Mouse (Mus musculus) heart, embryonic 12.5 days (tissue): ENCODE measurements at regions not wholly inside any gene's neighbourhood (a gene's known extent, or its start where the extent isn't known, plus 50 kb on each side); places are given as distances from the start of the nearest gene placed in this dataset.

ENCODE experiments used
- ATAC-seq: fragments of 200-750 bp; cut with Nextera tagmentation; 2 replicates; pipeline ENCODE4 v1.8.0; 2017; ENCODE audit warnings: moderate TSS enrichment, moderate library complexity; ENCODE audit not compliant: insufficient number of reproducible peaks, low FRiP score
- H3K27ac ChIP-seq: fragments of 300-500 bp; sonication (generic); 2 replicates; pipeline ENCODE4 v1.5.1; 2016; ENCODE audit warnings: mild to moderate bottlenecking, moderate library complexity; ENCODE audit not compliant: poor library complexity, severe bottlenecking
- H3K27me3 ChIP-seq: fragments of 300-500 bp; sonication (generic); replicated peaks from 2 replicates; pipeline ENCODE4 v1.6.1; 2016; ENCODE audit warnings: mild to moderate bottlenecking, moderate library complexity
- H3K36me3 ChIP-seq: fragments of 300-500 bp; sonication (generic); 2 replicates; pipeline ENCODE4 v1.6.1; 2016; ENCODE audit warnings: mild to moderate bottlenecking, moderate library complexity
- H3K4me1 ChIP-seq: fragments of 300-500 bp; sonication (generic); replicated peaks from 2 replicates; pipeline ENCODE4 v1.6.1; 2016; ENCODE audit warnings: mild to moderate bottlenecking
- H3K4me2 ChIP-seq: fragments of 300-500 bp; sonication (generic); 2 replicates; pipeline ENCODE4 v1.6.1; 2016; ENCODE audit warnings: mild to moderate bottlenecking, moderate library complexity
- H3K4me3 ChIP-seq: fragments of 300-500 bp; sonication (generic); 2 replicates; pipeline ENCODE4 v1.5.1; 2016; ENCODE audit warnings: mild to moderate bottlenecking
- H3K9ac ChIP-seq: fragments of 300-500 bp; sonication (generic); 2 replicates; pipeline ENCODE4 v1.6.1; 2016; ENCODE audit warnings: mild to moderate bottlenecking, moderate library complexity
- H3K9me3 ChIP-seq: fragments of 300-500 bp; sonication (generic); replicated peaks from 2 replicates; pipeline ENCODE4 v1.6.1; 2016; ENCODE audit warnings: mild to moderate bottlenecking, moderate library complexity
- WGBS: fragments of 180-500 bp; shearing (Covaris S2); methylation state at CpG from one replicate; pipeline ENCODE4 v1.1.7; 2016; 5-methylcytosine and 5-hydroxymethylcytosine counted together

DNA sequence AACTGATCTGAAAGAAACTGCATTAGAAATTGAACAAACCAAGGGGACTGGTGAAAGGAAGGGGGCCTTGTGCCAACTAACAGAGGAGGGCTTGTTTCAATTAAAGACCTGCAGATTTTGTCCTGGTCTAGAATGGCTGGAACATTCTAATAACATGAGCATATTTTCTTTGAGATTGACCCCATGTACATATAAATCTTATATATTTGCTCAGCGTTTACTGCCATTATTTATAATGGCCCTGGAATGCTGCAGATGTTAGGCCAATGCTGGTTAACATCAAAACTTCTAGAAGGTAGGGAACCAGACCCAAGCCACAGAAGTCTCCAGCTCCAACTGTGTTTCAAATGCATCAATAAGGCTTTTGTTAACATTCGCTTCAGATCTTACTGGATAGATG is 326.4 kb downstream of the Tns1 start:
- no peak overlapping the region for H3K4me2 ChIP-seq
- H3K27me3 ChIP-seq, result no peaks in the 10 kb centered on the region
- H3K9me3 ChIP-seq, result no peaks in the 10 kb centered on the region
- ATAC-seq, result no peak
- 0 out of 2 replicates have a peak, but pooled peaks cover 3% of the 10 kb centered on the region for H3K4me1 ChIP-seq
- H3K36me3 ChIP-seq, result no peaks in the 10 kb centered on the region
- WGBS, result 70% methylated on average over 2 of the region's 2 CpGs
- no peak overlapping the region for H3K27ac ChIP-seq
- no peak overlapping the region for H3K4me3 ChIP-seq
- H3K9ac ChIP-seq, result no peak overlapping the region

GRCm38 (mm10) chr1:73797413-73797812 is 326.8 kb downstream of the Tns1 start:
- H3K4me2 ChIP-seq, result no peak overlapping the region
- H3K9ac ChIP-seq, result no peak overlapping the region
- WGBS, result 84% methylated on average over 2 of the region's 2 CpGs
- no peak overlapping the region for H3K27ac ChIP-seq
- ATAC-seq, result no peak
- H3K4me1 ChIP-seq, result 0 out of 2 replicates have a peak, but pooled peaks cover 3% of the 10 kb centered on the region
- no peak overlapping the region for H3K4me3 ChIP-seq
- no peaks in the 10 kb centered on the region for H3K9me3 ChIP-seq
- H3K36me3 ChIP-seq, result no peaks in the 10 kb centered on the region
- no peaks in the 10 kb centered on the region for H3K27me3 ChIP-seq

GRCm38 (mm10) chr1:73793871-73794270 is 330.4 kb downstream of the Tns1 start:
- WGBS, result 75% methylated on average over 4 of the region's 4 CpGs

DNA sequence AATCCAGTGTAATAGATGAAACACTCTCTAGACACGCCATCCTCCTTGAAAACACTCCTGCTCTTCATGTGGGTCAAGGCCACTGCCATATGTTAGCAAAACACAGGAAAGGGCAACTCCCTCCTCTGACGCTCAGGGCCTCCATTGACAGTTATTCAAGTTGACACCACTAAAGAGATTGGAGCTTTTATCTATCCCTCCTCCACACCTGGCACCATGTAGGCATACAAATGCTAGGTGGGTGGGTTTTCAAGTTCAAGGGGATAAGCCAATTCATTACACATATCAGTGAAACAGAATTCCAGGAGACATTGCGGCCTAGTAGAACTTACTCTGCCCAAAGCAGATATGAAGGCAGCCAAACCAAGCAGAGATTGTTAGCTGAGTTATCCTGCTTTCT is 331.0 kb downstream of the Tns1 start:
- Histone ChIP-seq H3K9me3 (no peaks in the 10 kb centered on the region), H3K36me3 (no peaks in the 10 kb centered on the region), H3K27me3 (no peaks in the 10 kb centered on the region), H3K4me1 (no peaks in the 10 kb centered on the region), H3K4me3 (no peak overlapping the region), H3K27ac (no peak overlapping the region), H3K9ac (no peak overlapping the region), H3K4me2 (no peak overlapping the region)
- ATAC-seq, result no peak
- 55% methylated on average over 3 of the region's 3 CpGs for WGBS

More at GRCm38 (mm10) chr1:73793871-73794270, 330.4 kb downstream of the Tns1 start:
- ATAC-seq, result no peak
- no peak overlapping the region for H3K4me2 ChIP-seq
- no peaks in the 10 kb centered on the region for H3K27me3 ChIP-seq
- no peaks in the 10 kb centered on the region for H3K9me3 ChIP-seq
- no peaks in the 10 kb centered on the region for H3K4me1 ChIP-seq
- no peak overlapping the region for H3K4me3 ChIP-seq
- H3K27ac ChIP-seq, result no peak overlapping the region
- no peaks in the 10 kb centered on the region for H3K36me3 ChIP-seq
- H3K9ac ChIP-seq, result no peak overlapping the region

GRCm38 (mm10) chr1:73792311-73792710 is 331.9 kb downstream of the Tns1 start:
- no peak overlapping the region for H3K27ac ChIP-seq
- no peak overlapping the region for H3K4me3 ChIP-seq
- 82% methylated on average over 5 of the region's 5 CpGs for WGBS
- H3K4me2 ChIP-seq, result no peak overlapping the region
- H3K9ac ChIP-seq, result no peak overlapping the region
- H3K27me3 ChIP-seq, result no peaks in the 10 kb centered on the region
- H3K4me1 ChIP-seq, result peaks cover 6% of the 10 kb centered on the region
- no peak for ATAC-seq
- no peaks in the 10 kb centered on the region for H3K9me3 ChIP-seq
- H3K36me3 ChIP-seq, result no peaks in the 10 kb centered on the region

DNA sequence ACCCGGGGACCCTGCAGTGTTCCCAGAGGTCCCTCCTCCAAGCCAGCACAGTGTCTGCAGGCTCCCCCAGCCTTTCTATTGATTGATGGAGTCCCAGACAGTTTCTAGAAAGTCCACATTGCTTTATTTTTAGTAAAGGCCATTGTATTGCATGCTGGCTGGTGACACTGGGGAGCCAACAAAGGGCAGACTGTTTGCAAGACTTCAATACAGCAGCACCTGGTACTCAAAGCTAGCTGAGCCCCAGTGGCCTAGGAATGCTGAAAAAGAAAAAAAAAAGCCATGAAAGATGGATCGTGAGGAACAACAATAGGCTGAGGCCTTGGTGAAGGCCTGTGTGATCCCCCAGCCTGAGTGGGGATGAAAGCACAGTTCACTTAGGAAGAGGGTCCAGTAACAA is 336.6 kb downstream of the Tns1 start:
- no peak for ATAC-seq
- H3K4me3 ChIP-seq, result no peak overlapping the region
- H3K27me3 ChIP-seq, result no peaks in the 10 kb centered on the region
- H3K27ac ChIP-seq, result no peak overlapping the region
- H3K4me1 ChIP-seq, result peaks cover 7% of the 10 kb centered on the region
- H3K36me3 ChIP-seq, result no peaks in the 10 kb centered on the region
- no peaks in the 10 kb centered on the region for H3K9me3 ChIP-seq
- H3K4me2 ChIP-seq, result no peak overlapping the region
- 47% methylated on average over 2 of the region's 2 CpGs for WGBS
- H3K9ac ChIP-seq, result no peak overlapping the region

- no peaks in the 10 kb centered on the region for H3K27me3 ChIP-seq
- H3K4me1 ChIP-seq, result peaks cover 7% of the 10 kb centered on the region
- ATAC-seq, result no peak
- no peak overlapping the region for H3K9ac ChIP-seq
- H3K4me3 ChIP-seq, result no peak overlapping the region
- no peak overlapping the region for H3K4me2 ChIP-seq
- no peak overlapping the region for H3K27ac ChIP-seq
- no peaks in the 10 kb centered on the region for H3K9me3 ChIP-seq
- 60% methylated on average over 7 of the region's 7 CpGs for WGBS
- no peaks in the 10 kb centered on the region for H3K36me3 ChIP-seq
These were observed 337.0 kb downstream of the Tns1 start for GRCm38 (mm10) chr1:73787224-73787623.

GRCm38 (mm10) chr1:73783303-73783702 is 340.9 kb downstream of the Tns1 start:
- no peak for ATAC-seq
- 79% methylated on average over 2 of the region's 2 CpGs for WGBS
- no peaks in the 10 kb centered on the region for H3K27me3 ChIP-seq
- H3K27ac ChIP-seq, result no peak overlapping the region
- H3K4me2 ChIP-seq, result no peak overlapping the region
- H3K9ac ChIP-seq, result no peak overlapping the region
- no peaks in the 10 kb centered on the region for H3K36me3 ChIP-seq
- H3K4me3 ChIP-seq, result no peak overlapping the region
- no peaks in the 10 kb centered on the region for H3K9me3 ChIP-seq
- peaks cover 7% of the 10 kb centered on the region for H3K4me1 ChIP-seq

- peaks cover 7% of the 10 kb centered on the region for H3K4me1 ChIP-seq
- WGBS, result 80% methylated on average over 2 of the region's 2 CpGs
- H3K27ac ChIP-seq, result no peak overlapping the region
- no peaks in the 10 kb centered on the region for H3K36me3 ChIP-seq
- H3K9me3 ChIP-seq, result no peaks in the 10 kb centered on the region
- ATAC-seq, result no peak
- no peak overlapping the region for H3K9ac ChIP-seq
- no peak overlapping the region for H3K4me2 ChIP-seq
- H3K4me3 ChIP-seq, result no peak overlapping the region
- H3K27me3 ChIP-seq, result no peaks in the 10 kb centered on the region
These were observed 341.4 kb downstream of the Tns1 start for GRCm38 (mm10) chr1:73782871-73783270.

- Histone ChIP-seq H3K4me1 (no peaks in the 10 kb centered on the region), H3K4me3 (no peak overlapping the region), H3K27ac (no peak overlapping the region), H3K9ac (no peak overlapping the region), H3K9me3 (no peaks in the 10 kb centered on the region), H3K4me2 (no peak overlapping the region), H3K36me3 (no peaks in the 10 kb centered on the region), H3K27me3 (no peaks in the 10 kb centered on the region)
- ATAC-seq, result no peak
- 63% methylated on average over 5 of the region's 5 CpGs for WGBS
These were observed 352.5 kb downstream of the Tns1 start for GRCm38 (mm10) chr1:73771773-73772172.

GRCm38 (mm10) chr1:73770631-73771030 is 353.6 kb downstream of the Tns1 start:
- no peak overlapping the region for H3K27ac ChIP-seq
- no peak for ATAC-seq
- 70% methylated on average over 5 of the region's 5 CpGs for WGBS

GRCm38 (mm10) chr1:73764611-73765333 is 359.5 kb downstream of the Tns1 start:
- Histone ChIP-seq H3K9me3 (no peaks in the 10 kb centered on the region), H3K27ac (no peak overlapping the region), H3K4me3 (no peak overlapping the region), H3K9ac (no peak overlapping the region), H3K27me3 (no peaks in the 10 kb centered on the region), H3K4me1 (no peaks in the 10 kb centered on the region), H3K4me2 (no peak overlapping the region), H3K36me3 (no peaks in the 10 kb centered on the region)
- ATAC-seq, result no peak
- 43% methylated on average over 5 of the region's 5 CpGs for WGBS

More at GRCm38 (mm10) chr1:73770631-73771030, 353.6 kb downstream of the Tns1 start:
- no peaks in the 10 kb centered on the region for H3K36me3 ChIP-seq
- no peak overlapping the region for H3K4me3 ChIP-seq
- no peaks in the 10 kb centered on the region for H3K9me3 ChIP-seq
- H3K27me3 ChIP-seq, result no peaks in the 10 kb centered on the region
- H3K9ac ChIP-seq, result no peak overlapping the region
- H3K4me2 ChIP-seq, result no peak overlapping the region
- no peaks in the 10 kb centered on the region for H3K4me1 ChIP-seq
